Comparison of ENCODE assay signal across 23 mouse cellular contexts in genomic region chr9:114009526-114009925, GRCm38 (mm10). TPM values are rescaled to one million over a fixed set of nuclear protein-coding genes. Genes with fewer than 3 reads are reported as not detected.
A peak's percentile ranks its signal among the peaks of the same experiment; 100 is the strongest.
DNase-seq lines count a peak whose midpoint lies in the region; ATAC-seq and TF ChIP-seq lines count a peak whose summit lies in the region.
"Had no signal": no experiment of that assay in that cellular context is flagged by ENCODE, and none has a peak within 500 bp of the region (broad histone marks: within the 10 kb centered on the region; RNA-seq: fewer than 3 reads in every experiment).

No protein-coding gene starts in this region.

- no peak for TF ChIP-seq CTCF in brain, embryonic 14.5 days (IDR thresholded peaks at IDR 0.05; ENCODE audit: borderline replicate concordance, extremely low read depth, insufficient read depth, insufficient read length)

- no peaks in the 10 kb centered on the region for H3K36me3 ChIP-seq in heart, embryonic 14.5 days (ENCODE audit: control insufficient read depth, insufficient read depth, low read length)
- peaks cover 2% of the 10 kb centered on the region; the same call in 1 of the 2 replicates for H3K36me3 ChIP-seq in midbrain, embryonic 10.5 days
- H3K36me3 ChIP-seq: embryonic facial prominence, embryonic 12.5 days; forebrain, embryonic 15.5 days; hindbrain, embryonic 12.5 days; limb, embryonic 12.5 days had no signal

- H3K27me3 ChIP-seq in heart, embryonic 14.5 days (ENCODE audit: control insufficient read depth, insufficient read depth, low read length), result no peaks in the 10 kb centered on the region
- no peaks in the 10 kb centered on the region for H3K27me3 ChIP-seq in midbrain, embryonic 10.5 days (ENCODE audit: low read depth, poor library complexity, severe bottlenecking)
- H3K27me3 ChIP-seq: embryonic facial prominence, embryonic 12.5 days; forebrain, embryonic 15.5 days; hindbrain, embryonic 12.5 days; neural tube, embryonic 13.5 days had no signal

- no peaks in the 10 kb centered on the region for H3K4me1 ChIP-seq in heart, embryonic 14.5 days (ENCODE audit: control insufficient read depth in 2 of 2, insufficient read depth in 2 of 2, low read length in 2 of 2)
- H3K4me1 ChIP-seq in midbrain, embryonic 10.5 days, result peaks cover 5% of the 10 kb centered on the region; the same call in 1 of the 2 replicates
- H3K4me1 ChIP-seq: embryonic facial prominence, embryonic 12.5 days; forebrain, embryonic 15.5 days; hindbrain, embryonic 12.5 days; neural tube, embryonic 13.5 days had no signal

- 45% methylated on average over 5 of the region's 5 CpGs for WGBS in heart, embryonic 14.5 days
- 43% methylated on average over 5 of the region's 5 CpGs for WGBS in midbrain, embryonic 10.5 days

- no peak for ATAC-seq in heart, embryonic 14.5 days (ENCODE audit: insufficient number of reproducible peaks, insufficient read depth, low FRiP score, low read depth)
- ATAC-seq: forebrain, embryonic 15.5 days; inflammation-experienced regulatory T-cells, adult 6 months had no signal

- peak overlapping the region; percentile 31 for H3K4me2 ChIP-seq in heart, embryonic 14.5 days (ENCODE audit: low read length)
- H3K4me2 ChIP-seq: embryonic facial prominence, embryonic 12.5 days; forebrain, embryonic 15.5 days; hindbrain, embryonic 12.5 days; limb, embryonic 12.5 days; neural tube, embryonic 13.5 days had no signal

- no peak overlapping the region for H3K27ac ChIP-seq in heart, embryonic 14.5 days (replicated peaks in 1 of 2; ENCODE audit: control insufficient read depth in 1 of 2, insufficient read depth in 1 of 2, low read depth in 2 of 2, low read length in 2 of 2)
- H3K27ac ChIP-seq in midbrain, embryonic 10.5 days (replicated peaks), result no peak overlapping the region
- H3K27ac ChIP-seq: embryonic facial prominence, embryonic 12.5 days; forebrain, embryonic 15.5 days; gastrocnemius, adult 2 months; hindbrain, embryonic 12.5 days; limb, embryonic 12.5 days; neural tube, embryonic 13.5 days; stomach, postnatal 0 days had no signal

- no peak for TF ChIP-seq POLR2A in brain, embryonic 14.5 days (IDR thresholded peaks at IDR 0.05; ENCODE audit: borderline replicate concordance, extremely low read depth, insufficient read depth, insufficient read length, poor library complexity, severe bottlenecking)

- no peak for DNase-seq in heart, postnatal 25 days (ENCODE audit: low spot score)
- DNase-seq in thymus, postnatal 4 days, result peak; percentile 31
- no peak for DNase-seq in thymus, postnatal 14 days
- DNase-seq in brain, embryonic 14.5 days (ENCODE audit: low read depth), result peak; percentile 15
- no peak for DNase-seq in midbrain, embryonic 10.5 days (ENCODE audit: low spot score)
- no peak for DNase-seq in adrenal gland, postnatal 10 days
- DNase-seq: cerebellum, adult 9-10 months; gastrocnemius, adult 2 months; kidney, adult 9 months; layer of hippocampus, adult 9-11 months; lung, postnatal 36 days; right cerebral cortex, postnatal 25 days; thymus, postnatal 36 days had no signal

- intact Hi-C loops in heart, postnatal 25 days (cut with DNase I), result no loop called here

- H3K9me3 ChIP-seq in heart, embryonic 14.5 days (ENCODE audit: control insufficient read depth, low read length), result no peaks in the 10 kb centered on the region
- no peaks in the 10 kb centered on the region for H3K9me3 ChIP-seq in midbrain, embryonic 10.5 days (replicated peaks)
- H3K9me3 ChIP-seq: embryonic facial prominence, embryonic 12.5 days; forebrain, embryonic 15.5 days; hindbrain, embryonic 12.5 days; neural tube, embryonic 13.5 days had no signal

- no peak overlapping the region for H3K9ac ChIP-seq in heart, embryonic 14.5 days (ENCODE audit: low read length)
- H3K9ac ChIP-seq: embryonic facial prominence, embryonic 12.5 days; forebrain, embryonic 15.5 days; hindbrain, embryonic 12.5 days; limb, embryonic 12.5 days; neural tube, embryonic 13.5 days had no signal

- no peak overlapping the region for H3K4me3 ChIP-seq in heart, embryonic 14.5 days (ENCODE audit: control insufficient read depth in 1 of 2, insufficient read depth in 1 of 2, low read depth in 1 of 2, low read length in 2 of 2)
- H3K4me3 ChIP-seq in midbrain, embryonic 10.5 days, result no peak overlapping the region
- H3K4me3 ChIP-seq: embryonic facial prominence, embryonic 12.5 days; forebrain, embryonic 15.5 days; gastrocnemius, adult 2 months; heart, adult 2 months; hindbrain, embryonic 12.5 days; limb, embryonic 12.5 days; neural tube, embryonic 13.5 days had no signal

RNA-seq across cellular contexts. Expression of gene Fbxl2, which starts 36.5 kb away (rescaled TPM):
- polyA plus RNA-seq in heart, embryonic 14.5 days (2014; fragmentation: Nextera tagmentation; extraction: Ambion mirVana), result 1.9 and 2.7 TPM in 2 replicates
- total RNA-seq in heart, postnatal 25 days (2021), result 1 to 10 TPM in 1 of 2 experiments, under 1 TPM in 1; 0.87 to 1.0 TPM
- polyA plus RNA-seq in brain, embryonic 14.5 days (2012; rRNA removed), result 32.4 and 37.1 TPM in 2 replicates
- 7.0 and 7.7 TPM in 2 replicates for polyA plus RNA-seq in midbrain, embryonic 10.5 days (2016; fragmentation: Nextera tagmentation; extraction: Ambion mirVana)
- 1 to 10 TPM; 3.5 to 4.6 TPM for total RNA-seq in adrenal gland, postnatal 10 days (2021)

RNA-seq across cellular contexts. Expression of gene Susd5, which starts 47.4 kb away (rescaled TPM):
- 0.08 and 0.34 TPM in 2 replicates for polyA plus RNA-seq in heart, embryonic 14.5 days (2014; fragmentation: Nextera tagmentation; extraction: Ambion mirVana)
- total RNA-seq in heart, postnatal 25 days (2021), result 1 to 10 TPM in 1 of 2 experiments, under 1 TPM in 1; 0.67 to 1.8 TPM
- polyA plus RNA-seq in brain, embryonic 14.5 days (2012; rRNA removed), result 0.15 and 0.22 TPM in 2 replicates
- polyA plus RNA-seq in midbrain, embryonic 10.5 days (2016; fragmentation: Nextera tagmentation; extraction: Ambion mirVana), result 0.25 and 0.51 TPM in 2 replicates
- total RNA-seq in adrenal gland, postnatal 10 days (2021), result 1 to 10 TPM; 1.3 to 1.8 TPM
- total RNA-seq: monocyte, adult 5-6 weeks had no signal
- polyA plus RNA-seq: forebrain, embryonic 15.5 days; inflammation-experienced regulatory T-cells, adult 6 months had no signal

Comparison
In these comparisons a context has a peak if more than half of its experiments do, and no peak if none do; other contexts are left out.
1. DNase-seq: peak in thymus, postnatal 4 days (single experiment) and brain, embryonic 14.5 days (single experiment); none in heart, postnatal 25 days (single experiment), thymus, postnatal 14 days (single experiment), midbrain, embryonic 10.5 days (single experiment) and adrenal gland, postnatal 10 days (single experiment).